Mouse (Mus musculus): ENCODE data around the gene Rab13.
A peak's percentile ranks its signal among the peaks of the same experiment; 100 is the strongest.

Rab13 gene

DNA sequence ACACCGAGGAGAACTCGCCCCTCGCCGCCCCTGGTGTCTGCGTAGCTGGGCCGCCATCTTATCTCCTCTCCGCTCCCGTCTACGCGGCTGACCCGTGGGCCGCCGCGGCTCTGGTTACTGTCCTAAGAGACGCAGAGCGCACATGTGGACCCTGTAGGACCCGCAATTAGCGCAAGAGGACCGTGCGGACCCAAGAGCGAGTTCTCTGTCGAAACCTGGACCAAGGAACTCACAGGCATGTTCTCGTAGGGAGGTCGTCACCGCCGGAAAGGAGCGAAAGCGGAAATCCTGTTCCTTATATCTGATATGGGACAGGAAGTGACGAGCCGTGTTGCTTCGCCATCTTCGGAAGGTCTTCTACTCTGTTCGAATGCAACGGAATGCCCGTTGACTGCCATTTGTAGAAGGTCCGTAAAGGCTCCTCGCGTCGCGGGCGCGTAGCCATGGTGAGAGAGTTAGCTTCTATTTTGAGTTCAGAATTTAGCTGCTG is at the start of gene Rab13, which contains the start of gene Rps27:
TSS of gene Rab13 (plus strand) at position 319 of the 490 bp plus-strand sequence.
TSS of gene Rps27 (minus strand) at position 275 of the 490 bp plus-strand sequence.
- DNase-seq (ENCODE audit: low spot score in 2 of 2): peak; percentile 61 to 73

DNA sequence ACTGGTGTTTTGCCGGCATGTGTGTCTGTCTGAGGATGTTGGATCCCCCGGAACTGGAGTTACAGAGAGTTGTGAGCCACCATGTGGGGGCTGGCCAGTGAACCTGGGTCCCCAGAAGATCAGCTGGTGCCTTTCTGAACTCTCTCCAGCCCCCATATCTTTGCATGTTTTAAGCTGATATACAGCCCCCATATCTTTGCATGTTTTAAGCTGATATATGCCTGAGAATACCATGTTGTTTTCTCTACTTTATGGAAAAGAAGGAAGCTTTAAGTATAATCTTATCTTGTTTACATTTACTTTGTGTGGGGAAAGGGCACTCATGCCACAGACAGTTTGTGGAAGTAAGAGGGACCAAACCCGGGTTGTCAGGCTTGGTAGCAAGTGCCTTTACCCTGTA is 33.9 kb upstream of the Rab13 start:
- DNase-seq (ENCODE audit: low spot score in 2 of 2): no peak

DNA sequence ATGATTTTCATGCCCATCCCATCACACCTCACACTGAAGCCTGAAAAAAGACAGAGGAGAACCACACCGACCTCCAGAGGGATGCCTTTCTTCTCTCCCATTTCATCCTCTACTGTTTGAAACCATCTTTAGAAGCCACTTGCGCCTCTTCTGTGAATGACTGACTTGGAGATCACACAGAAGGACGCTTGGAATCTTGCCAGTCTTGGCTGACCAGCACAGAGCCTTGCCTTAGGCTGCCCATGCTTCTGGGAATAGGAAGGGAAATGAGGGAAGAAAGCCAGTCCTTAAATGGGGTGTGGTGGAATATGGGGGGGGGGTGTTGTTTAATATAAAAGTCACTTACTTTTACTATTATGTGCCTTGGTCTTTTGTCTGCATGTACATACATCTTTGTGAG is 29.9 kb upstream of the Rab13 start:
- no peak for DNase-seq (ENCODE audit: low spot score in 2 of 2)

DNA sequence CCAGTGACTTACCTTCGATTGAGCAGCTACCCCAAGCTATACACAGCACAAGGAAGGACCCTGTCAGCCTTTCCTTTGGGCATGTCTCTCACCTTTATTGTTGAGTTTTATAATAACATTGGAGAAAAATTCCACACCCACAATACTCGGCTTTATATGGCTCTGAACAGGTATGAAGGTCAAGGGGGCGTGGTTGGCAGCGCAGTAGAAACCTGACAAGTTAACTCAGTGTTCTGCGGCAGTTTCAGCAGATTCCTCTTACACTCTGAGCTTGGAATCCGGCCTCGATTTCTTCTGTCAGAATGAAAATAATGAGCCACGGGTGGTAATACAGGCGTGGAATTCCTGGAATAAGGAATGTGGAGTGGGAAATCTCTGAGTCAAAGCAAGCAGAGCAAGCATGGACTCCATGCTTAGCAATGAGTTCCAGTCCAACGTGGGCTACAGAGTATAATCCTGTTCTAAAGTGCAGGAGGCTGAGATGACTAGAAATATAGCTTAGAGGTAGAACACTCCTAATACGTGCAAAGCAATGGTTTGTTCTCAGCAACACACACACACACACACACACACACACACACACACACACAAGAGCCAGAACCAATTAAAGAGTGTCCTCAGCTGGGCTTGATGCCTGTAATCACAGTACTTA is 22.5 kb upstream of the Rab13 start:
- DNase-seq (ENCODE audit: low spot score in 2 of 2): no peak

DNA sequence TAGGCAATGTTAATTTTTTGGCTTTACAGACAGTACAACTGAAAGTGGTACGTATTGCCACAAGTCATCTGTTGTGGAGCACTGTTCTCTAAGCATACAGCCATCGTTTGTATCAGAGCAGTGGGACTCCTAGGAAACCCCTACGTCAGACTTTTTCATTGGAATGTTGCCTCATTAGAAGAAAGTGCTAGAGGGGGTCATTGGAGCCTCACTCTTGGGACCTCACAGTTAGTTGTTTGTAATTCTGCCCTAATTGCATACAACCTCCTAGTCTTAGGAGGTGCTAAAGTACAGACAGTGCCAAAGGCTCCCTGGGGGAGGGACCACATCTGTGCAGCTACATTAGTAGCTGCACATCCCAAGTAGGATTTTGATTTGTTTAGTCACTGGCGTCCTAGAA is 18.7 kb upstream of the Rab13 start:
- no peak for DNase-seq (ENCODE audit: low spot score in 2 of 2)

DNA sequence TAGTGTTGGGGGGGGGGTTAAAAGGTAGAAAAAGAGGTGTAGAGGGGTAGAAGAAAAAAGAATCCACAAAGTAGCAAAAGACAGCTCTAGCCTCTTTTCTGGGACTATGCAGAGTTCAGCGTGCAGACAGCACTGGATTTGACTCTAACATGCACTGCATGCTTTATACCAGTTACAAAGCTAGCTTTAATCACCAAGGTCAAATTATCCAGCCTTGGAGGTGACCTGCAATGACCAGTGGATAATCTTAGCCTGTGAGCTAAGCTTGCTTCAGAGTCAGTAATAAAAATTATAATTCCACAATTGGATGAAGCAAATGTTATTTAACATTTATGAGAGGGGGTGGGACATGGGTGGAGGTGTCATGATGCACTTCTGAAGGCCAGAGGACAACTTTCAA is 17.9 kb upstream of the Rab13 start:
- no peak for DNase-seq (ENCODE audit: low spot score in 2 of 2)

DNA sequence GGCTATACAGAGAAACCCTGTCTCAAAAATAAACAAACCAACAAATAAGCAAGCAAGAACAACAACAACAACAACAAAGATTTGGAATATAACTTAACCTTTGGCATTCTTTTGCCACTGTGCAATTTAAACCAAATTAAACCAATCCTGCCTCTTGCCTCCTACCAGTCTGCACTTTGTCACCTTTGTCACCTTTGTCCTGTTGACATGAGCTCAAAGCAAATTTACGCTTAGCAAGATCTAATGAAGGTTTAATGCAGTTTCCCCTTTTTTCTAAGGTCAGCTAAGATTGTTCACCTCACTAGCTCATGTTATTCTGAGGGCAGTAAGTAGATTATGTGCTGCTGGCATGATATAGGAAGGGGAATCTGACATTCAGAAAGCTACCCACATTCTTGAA is 15.9 kb upstream of the Rab13 start:
- no peak for DNase-seq (ENCODE audit: low spot score in 2 of 2)

DNA sequence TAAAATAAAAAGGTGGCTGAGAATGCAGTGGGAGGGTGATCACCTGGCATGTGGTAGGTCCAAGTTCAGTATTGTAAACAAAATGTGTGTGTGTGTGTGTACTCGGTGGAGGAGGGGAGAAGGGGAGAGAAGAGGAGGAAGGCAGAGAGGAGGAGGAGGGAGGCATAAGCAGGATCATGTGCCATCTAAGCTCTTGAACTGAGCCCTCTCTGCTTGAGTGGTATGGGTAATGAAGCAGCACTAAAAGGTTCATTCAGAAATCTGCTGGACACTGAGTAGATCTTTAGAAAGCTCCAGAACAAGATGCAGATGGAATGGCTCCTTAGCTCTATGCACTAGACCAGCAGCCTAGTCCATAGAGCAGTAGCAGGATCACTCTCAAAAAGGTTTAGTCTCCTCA is 10.6 kb upstream of the Rab13 start:
- no peak for DNase-seq (ENCODE audit: low spot score in 2 of 2)

DNA sequence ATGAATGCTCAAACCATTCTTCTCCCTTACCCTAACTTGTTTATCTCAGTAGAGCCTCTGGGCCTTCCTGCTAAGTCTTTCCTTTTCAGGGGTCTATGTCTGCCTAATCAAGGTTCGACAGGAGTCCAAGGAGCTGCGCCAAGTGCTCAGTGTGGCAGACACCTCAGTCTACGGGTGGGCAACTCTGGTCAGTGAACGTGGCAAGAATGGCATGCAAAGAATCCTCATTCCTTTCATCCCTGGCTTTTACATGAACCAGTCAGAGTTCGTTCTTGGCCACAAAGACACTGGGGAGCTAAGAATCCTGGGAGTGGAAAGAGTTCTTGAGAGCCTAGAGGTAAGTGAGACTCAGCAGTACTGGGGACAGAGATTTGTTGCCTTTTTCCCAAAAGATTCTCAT is 9.9 kb upstream of the Rab13 start:
- DNase-seq (ENCODE audit: low spot score in 2 of 2): no peak

DNA sequence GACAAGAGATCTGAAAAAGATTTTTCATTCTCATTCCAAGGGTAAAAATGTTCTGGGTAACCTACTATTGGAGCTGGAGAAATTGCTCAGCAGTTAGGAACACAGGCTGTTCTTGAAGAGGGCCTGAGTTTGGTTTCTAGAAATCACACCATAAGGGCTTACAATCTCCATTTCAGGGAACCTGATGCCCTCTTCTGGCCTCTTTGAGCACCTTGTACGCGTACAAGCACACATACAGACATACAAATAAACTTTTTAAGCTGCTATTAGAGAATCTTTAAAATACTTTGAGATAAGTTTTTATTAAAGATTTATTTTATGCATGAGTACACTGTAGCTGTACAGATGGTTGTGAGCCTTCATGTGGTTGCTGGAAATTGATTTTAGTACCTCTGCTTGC is 8.9 kb upstream of the Rab13 start:
- no peak for DNase-seq (ENCODE audit: low spot score in 2 of 2)

DNA sequence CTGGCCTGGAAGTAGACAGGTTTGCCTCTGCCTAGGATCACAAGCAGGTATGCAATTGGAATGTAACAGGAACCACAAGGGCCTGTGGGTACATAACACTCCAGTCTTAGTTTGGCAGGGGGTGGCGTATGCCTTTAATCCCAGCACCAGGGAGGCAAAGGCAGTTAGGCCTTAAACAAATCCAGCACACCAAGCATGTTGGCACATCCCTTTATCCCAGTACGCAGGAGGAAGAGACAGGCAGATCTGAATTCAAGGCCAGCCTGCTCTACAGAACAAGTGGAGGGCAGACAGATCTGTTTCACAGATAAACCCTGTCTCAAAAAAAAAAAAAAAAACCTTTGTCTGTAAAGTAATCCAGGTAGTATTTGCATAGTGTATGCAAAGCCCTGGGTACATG is 4.8 kb upstream of the Rab13 start:
- DNase-seq (ENCODE audit: low spot score in 2 of 2): no peak

DNA sequence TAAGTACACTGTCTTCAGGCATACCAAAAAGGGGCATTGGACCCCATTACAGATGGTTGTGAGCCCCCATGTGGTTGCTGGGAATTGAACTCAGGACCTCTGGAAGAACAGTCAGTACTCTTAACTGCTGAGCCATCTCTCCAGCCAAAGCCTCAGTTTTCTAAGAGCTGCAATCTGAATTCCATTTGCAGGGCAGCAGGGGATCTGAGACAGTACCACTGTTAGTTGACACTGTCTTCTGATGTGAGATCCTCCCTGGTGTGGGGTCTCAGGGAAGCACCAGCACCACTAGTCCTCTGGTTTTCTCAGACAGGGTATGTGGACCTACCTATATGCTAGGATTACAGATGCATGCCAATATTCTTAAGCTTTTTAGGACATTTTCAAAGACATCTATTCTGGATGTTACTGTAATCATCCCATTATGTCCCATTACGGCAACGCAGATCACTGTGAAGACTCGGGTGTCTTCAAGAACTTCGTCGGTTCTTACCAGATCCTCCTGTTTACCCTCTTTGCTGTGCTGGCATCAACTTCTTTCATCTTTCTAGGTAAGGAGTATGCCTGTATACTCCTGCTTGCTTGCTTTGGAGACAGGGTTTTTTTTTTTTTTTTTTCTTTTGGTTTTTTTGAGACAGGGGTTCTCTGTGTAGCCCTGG is 3.5 kb upstream of the Rab13 start:
- no peak for DNase-seq (ENCODE audit: low spot score in 2 of 2)

DNA sequence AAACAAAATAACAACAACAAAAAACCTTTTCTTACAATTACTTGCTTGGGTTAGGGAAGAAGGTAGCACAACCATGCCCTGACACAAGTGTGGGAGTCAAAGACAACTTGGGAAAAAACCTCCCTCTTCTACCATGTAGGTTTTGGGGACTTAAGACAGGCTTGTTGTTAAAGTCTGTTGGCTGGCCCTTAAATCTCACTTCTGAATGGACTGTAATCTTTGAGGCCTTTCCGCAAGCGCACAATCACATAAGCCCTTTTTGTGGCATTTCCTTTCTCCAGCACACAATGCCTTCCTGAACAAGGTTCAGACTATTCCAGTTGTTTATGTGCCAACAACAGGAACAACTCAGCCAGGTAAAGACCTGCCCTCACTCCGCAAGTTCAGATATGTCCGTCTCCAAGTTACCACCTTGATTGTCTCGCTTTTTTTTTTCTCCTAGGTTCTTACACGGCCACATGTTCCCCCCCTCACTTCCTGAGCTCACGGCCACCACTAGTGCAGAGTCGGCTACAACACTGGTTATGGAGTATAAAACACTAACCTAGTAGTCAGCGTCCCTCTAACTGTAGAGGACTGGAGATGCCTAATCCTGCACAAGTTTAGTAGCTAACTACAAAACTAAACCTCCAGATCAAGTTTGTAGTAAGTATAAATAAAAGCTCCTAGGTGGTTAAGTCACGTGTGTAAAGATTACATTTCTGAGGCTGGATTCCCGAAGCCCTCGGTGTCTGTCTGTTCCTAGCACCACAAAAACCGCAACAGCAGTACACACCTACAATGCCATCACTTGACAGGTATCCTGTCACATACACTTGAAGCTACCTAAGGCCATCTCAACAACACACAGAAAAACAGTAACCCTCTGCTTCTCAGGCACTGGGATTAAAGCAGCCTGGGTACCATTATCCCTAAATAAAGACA is 1.8 kb upstream of the Rab13 start:
- no peak for DNase-seq (ENCODE audit: low spot score in 2 of 2)

DNA sequence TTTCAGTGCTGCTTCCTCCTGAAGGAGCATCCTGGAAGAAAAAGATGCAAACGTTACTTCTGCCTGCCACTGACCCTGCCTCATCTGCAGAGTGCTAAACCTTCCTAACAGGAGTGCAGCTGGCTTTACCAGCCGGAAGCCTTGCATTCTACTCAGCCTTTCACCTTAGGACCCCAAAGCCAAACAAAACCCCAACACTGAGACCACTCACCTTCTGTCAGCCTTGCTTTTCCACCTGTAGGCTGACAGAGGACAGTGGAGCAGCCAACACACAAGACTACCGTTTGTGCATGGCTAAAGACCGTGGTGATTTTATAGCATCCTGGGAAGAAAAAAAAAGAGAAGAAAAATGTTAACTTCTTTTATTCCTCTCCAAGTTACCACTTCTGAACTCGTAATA is 772 bp upstream of the Rab13 start:
- no peak for DNase-seq (ENCODE audit: low spot score in 2 of 2)

DNA sequence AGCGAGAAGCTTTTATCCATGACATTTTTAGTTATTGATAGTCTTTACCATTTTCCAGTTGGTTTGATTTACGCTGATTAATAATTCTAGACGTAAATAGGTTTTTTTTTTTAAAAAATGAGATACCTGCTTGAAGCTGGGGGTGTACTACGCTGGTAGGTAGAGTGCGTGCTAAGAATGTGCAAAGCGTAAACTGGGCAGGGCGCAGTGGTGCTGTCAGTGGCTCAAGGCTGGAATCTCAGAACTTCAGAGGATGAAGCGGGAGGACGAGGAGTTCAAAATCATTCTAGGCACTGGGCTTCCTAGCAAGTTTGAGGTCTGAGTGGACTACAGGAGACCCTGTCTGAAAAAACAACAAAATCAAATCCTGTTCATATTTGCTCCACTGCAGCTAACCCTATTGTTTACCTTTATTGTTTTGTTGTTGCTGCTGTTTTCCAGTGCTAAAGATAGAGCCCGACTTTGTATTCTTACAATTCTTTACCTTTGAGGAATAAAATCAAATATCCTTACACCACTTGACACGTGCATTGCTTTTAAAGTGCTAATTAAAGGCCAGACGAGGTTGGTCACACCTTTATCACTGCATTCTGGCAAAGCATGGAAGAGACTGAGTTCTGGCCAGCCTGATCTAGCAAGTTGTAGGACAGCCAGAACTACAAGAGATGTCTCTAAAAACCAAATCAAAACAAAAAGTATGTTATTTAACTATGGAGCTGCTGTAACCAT is 625 bp downstream of the Rab13 start:
- no peak for DNase-seq (ENCODE audit: low spot score in 2 of 2)

DNA sequence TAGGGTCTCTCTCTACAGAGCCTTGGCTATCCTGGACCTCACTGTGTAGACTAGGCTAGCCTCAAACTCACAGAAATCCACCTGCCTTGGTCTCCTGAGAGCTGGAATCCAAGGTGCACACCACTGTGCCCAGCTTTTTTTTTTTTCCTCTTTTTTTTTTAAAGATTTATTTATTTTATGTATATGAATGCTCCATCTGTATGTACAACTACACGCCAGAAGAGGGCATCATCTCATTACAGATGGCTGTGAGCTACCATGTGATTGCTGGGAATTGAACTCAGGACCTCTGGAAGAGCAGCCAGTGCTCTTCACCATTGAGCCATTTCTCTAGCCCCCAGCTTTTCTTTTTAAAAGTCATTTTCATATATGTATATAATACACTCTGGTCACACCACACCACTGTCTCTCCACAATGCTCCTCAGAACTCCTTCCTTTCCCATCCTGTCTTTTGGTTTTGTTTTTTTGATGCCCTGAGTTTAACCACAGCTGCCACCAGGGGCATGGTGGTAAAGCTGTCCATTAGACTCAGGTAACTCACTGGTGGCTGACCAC is 2.4 kb downstream of the Rab13 start:
- no peak for DNase-seq (ENCODE audit: low spot score in 2 of 2)

DNA sequence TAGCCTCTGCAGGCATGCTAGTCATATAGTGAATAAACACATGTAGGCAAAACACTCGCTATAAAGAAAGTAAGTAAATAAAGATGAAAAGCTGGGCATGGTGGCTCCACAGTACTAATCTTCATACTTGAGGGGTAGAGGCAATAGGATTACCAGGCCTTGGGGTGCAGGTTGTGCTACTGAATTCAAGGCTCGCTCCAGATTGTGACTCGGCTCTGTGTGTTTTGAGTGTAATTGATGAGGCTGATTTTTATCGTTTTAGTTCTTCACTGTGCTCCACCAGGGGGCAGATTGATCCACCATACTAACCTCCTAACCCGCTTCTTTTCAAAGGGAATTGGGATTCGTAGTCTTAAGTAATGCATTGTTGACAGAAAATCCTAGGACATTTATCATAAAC is 6.6 kb downstream of the Rab13 start:
- DNase-seq (ENCODE audit: low spot score in 2 of 2): peak in 1 of 2 experiments; percentile 47

DNA sequence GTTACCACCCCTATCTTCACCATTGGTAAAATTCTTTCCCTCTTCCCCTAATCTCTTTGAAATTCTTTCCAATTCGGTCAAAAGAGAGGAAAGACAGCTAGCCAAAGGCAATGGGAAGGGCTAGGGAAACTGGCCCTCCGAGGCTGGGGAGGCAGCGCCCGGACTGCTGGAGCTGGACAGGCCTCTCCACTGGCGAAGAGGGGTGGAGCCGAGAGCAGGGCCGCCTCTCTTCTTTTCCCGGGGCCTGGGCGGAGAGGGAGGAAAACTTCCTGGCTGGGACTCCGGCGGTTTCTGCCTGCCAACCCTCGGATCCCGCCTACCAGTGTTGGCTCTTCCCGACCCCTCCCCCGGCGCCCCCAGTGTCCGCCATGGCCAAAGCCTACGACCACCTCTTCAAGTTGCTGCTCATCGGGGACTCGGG is 7.0 kb downstream of the Rab13 start:
- peak; percentile 27 to 58 for DNase-seq (ENCODE audit: low spot score in 2 of 2)

DNA sequence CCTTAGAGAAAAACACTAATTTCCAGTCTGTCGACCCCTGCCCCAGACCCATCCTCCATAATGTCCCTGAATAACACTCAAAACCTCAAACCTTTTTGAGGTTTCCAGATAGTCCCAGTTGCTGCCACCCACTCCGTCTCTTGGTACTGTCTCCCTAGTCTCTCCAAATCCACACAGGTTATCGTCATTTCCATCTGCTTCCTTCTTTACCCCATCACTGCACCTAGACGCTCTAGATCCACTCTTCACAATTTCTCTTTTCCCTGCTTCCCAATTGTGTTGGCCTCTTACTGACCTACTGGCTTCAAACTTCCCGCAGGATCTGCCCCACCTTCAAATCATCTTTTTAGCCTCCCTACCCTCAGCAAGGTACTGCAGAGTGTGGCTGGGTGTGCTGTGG is 7.6 kb downstream of the Rab13 start:
- no peak for DNase-seq (ENCODE audit: low spot score in 2 of 2)

DNA sequence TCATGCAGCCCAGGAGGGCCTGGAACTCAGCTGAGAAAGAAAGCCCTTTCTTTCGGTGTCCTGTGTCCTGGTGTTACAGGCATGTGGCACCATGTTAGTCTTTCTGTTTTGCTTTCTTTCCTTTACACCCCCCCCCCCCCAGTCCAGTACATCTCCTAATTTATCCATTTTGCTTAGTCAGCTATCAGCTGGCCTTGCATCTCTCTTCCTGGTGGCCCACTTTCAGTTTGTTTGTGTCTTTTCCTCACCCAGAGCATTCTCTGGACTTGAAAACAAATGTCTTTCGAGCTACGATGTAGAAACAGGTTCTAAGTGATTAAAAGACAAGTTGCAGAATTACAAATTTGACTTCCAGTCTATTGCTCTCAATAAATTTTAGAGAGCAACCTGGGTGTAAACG is 9.0 kb downstream of the Rab13 start:
- no peak for DNase-seq (ENCODE audit: low spot score in 2 of 2)

DNA sequence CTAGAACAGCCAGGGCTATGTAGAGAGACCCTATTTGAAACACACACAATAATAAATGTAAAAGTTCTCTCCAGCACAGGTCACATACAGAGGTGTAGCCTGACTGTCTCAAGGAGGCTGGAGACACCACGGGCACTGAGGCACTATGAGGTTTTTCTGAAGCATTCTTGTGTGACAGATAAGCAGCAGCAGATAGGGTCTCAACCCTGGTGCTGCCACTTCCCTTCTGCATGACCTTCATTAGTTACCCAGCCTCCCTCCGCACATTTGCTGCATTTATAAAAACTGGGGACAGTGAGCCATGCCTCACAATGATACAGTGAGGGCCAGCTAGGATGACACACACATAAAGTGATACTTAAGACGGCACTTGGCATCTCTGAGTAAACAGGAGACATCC is 9.4 kb downstream of the Rab13 start:
- no peak for DNase-seq (ENCODE audit: low spot score in 2 of 2)
